Mouse (Mus musculus) MEL (cell line): ENCODE measurements at regions not wholly inside any gene's neighbourhood (a gene's known extent, or its start where the extent isn't known, plus 50 kb on each side); places are given as distances from the start of the nearest gene placed in this dataset.

Experiments
- DNase-seq: peaks from one replicate; pipeline ENCODE4 v3.0.0; 2011; ENCODE audit warnings: low read depth, low spot score
- H3K27ac ChIP-seq: 2 replicates; pipeline ENCODE4 v1.5.1; 2012; ENCODE audit warnings: low read depth, mild to moderate bottlenecking, control low read depth, low read length, moderate library complexity; ENCODE audit not compliant: control insufficient read depth
- H3K27me3 ChIP-seq, 2 experiments: fragments of 150-350 bp in 1 of 2; sonication (generic) in 1 of 2; 2 replicates each; pipeline ENCODE4 v1.6.1; 2012; ENCODE audit warnings: low read length in 2 of 2, mild to moderate bottlenecking in 2 of 2, improper control_type of control experiment in 1 of 2, moderate library complexity in 1 of 2; ENCODE audit not compliant: insufficient read depth in 2 of 2, control insufficient read depth in 1 of 2
- H3K36me3 ChIP-seq, 2 experiments: 2 replicates each; pipeline ENCODE4 v1.6.1; 2012 to 2014; ENCODE audit warnings: low read length in 2 of 2, improper control_type of control experiment in 1 of 2, inconsistent platforms in 1 of 2, mild to moderate bottlenecking in 1 of 2; ENCODE audit not compliant: insufficient read depth in 2 of 2, control insufficient read depth in 1 of 2
- H3K4me1 ChIP-seq, 2 experiments: fragments of 150-350 bp in 1 of 2; sonication (generic) in 1 of 2; 2 replicates each; pipeline ENCODE4 v1.6.1; 2012; ENCODE audit warnings: low read length in 2 of 2, improper control_type of control experiment in 1 of 2, mild to moderate bottlenecking in 1 of 2; ENCODE audit not compliant: insufficient read depth in 2 of 2, control insufficient read depth in 1 of 2
- H3K4me3 ChIP-seq, 2 experiments: fragments of 150-350 bp in 1 of 2; sonication (generic) in 1 of 2; 2 replicates each; pipeline ENCODE4 v1.5.1; 2012; ENCODE audit warnings: low read depth in 2 of 2, low read length in 2 of 2, mild to moderate bottlenecking in 2 of 2, moderate library complexity in 2 of 2, control low read depth in 1 of 2, improper control_type of control experiment in 1 of 2; ENCODE audit not compliant: control insufficient read depth in 1 of 2, insufficient read depth in 1 of 2
- H3K79me2 ChIP-seq: 2 replicates; pipeline ENCODE4 v1.6.1; 2012; ENCODE audit warnings: mild to moderate bottlenecking, low read length, moderate library complexity; ENCODE audit not compliant: control insufficient read depth, poor library complexity, insufficient read depth
- H3K9ac ChIP-seq: 2 replicates; pipeline ENCODE4 v1.6.1; 2012; ENCODE audit warnings: low read depth, mild to moderate bottlenecking, control low read depth, low read length, moderate library complexity; ENCODE audit not compliant: control insufficient read depth, poor library complexity, severe bottlenecking
- H3K9me3 ChIP-seq: fragments of 150-350 bp; sonication (generic); replicated peaks from 2 replicates; pipeline ENCODE4 v1.6.1; 2012; ENCODE audit warnings: mild to moderate bottlenecking, low read length, improper control_type of control experiment, moderate library complexity; ENCODE audit not compliant: insufficient read depth
- CHD1 ChIP-seq: IDR thresholded peaks from 2 replicates; pipeline ENCODE4 v1.6.1; 2012; ENCODE audit warnings: low read depth, mild to moderate bottlenecking, inconsistent platforms, low read length, improper control_type of control experiment
- CHD2 ChIP-seq: IDR thresholded peaks from 2 replicates; pipeline ENCODE4 v1.6.1; 2011; ENCODE audit warnings: low read length, improper control_type of control experiment
- ETS1 ChIP-seq: IDR thresholded peaks from 2 replicates; pipeline ENCODE4 v1.6.1; 2012; ENCODE audit warnings: low read depth, mild to moderate bottlenecking, inconsistent platforms, low read length, improper control_type of control experiment, moderate library complexity
- HCFC1 ChIP-seq: IDR thresholded peaks from 2 replicates; pipeline ENCODE4 v1.6.1; 2012; ENCODE audit warnings: low read depth, mild to moderate bottlenecking, inconsistent platforms, low read length, improper control_type of control experiment, moderate library complexity
- KAT2A ChIP-seq: conservative IDR thresholded peaks from 2 replicates; pipeline ENCODE4 v1.6.1; 2012; ENCODE audit warnings: low read depth, low read length, improper control_type of control experiment, inconsistent platforms
- MEF2A ChIP-seq: IDR thresholded peaks from 2 replicates; pipeline ENCODE4 v1.6.1; 2014; ENCODE audit warnings: low read depth, mild to moderate bottlenecking, inconsistent platforms, low read length, improper control_type of control experiment; ENCODE audit not compliant: poor library complexity, insufficient replicate concordance, severe bottlenecking; ENCODE audit errors: extremely low read depth
- MYB ChIP-seq: IDR thresholded peaks from 2 replicates; pipeline ENCODE4 v1.6.1; 2011; ENCODE audit warnings: mild to moderate bottlenecking, low read depth, low read length, improper control_type of control experiment
- NELFE ChIP-seq: IDR thresholded peaks from 2 replicates; pipeline ENCODE4 v1.6.1; 2011; ENCODE audit warnings: low read depth, low read length, improper control_type of control experiment
- NRF1 ChIP-seq: IDR thresholded peaks from 2 replicates; pipeline ENCODE4 v1.6.1; 2014; ENCODE audit warnings: low read depth, mild to moderate bottlenecking, inconsistent platforms, low read length, improper control_type of control experiment, moderate library complexity; ENCODE audit not compliant: poor library complexity, insufficient read depth, severe bottlenecking
- RAD21 ChIP-seq: IDR thresholded peaks from 2 replicates; pipeline ENCODE4 v1.6.1; 2011; ENCODE audit warnings: mild to moderate bottlenecking, low read depth, low read length, improper control_type of control experiment
- SIN3A ChIP-seq: IDR thresholded peaks from 2 replicates; pipeline ENCODE4 v1.6.1; 2012; ENCODE audit warnings: low read length, improper control_type of control experiment, inconsistent platforms
- TCF12 ChIP-seq: IDR thresholded peaks from 2 replicates; pipeline ENCODE4 v1.6.1; 2014; ENCODE audit warnings: low read depth, mild to moderate bottlenecking, inconsistent platforms, low read length, improper control_type of control experiment, moderate library complexity
- UBTF ChIP-seq: IDR thresholded peaks from 2 replicates; pipeline ENCODE4 v1.6.1; 2012; ENCODE audit warnings: low read depth, mild to moderate bottlenecking, inconsistent platforms, low read length, improper control_type of control experiment, moderate library complexity, borderline replicate concordance; ENCODE audit not compliant: insufficient read depth

DNA sequence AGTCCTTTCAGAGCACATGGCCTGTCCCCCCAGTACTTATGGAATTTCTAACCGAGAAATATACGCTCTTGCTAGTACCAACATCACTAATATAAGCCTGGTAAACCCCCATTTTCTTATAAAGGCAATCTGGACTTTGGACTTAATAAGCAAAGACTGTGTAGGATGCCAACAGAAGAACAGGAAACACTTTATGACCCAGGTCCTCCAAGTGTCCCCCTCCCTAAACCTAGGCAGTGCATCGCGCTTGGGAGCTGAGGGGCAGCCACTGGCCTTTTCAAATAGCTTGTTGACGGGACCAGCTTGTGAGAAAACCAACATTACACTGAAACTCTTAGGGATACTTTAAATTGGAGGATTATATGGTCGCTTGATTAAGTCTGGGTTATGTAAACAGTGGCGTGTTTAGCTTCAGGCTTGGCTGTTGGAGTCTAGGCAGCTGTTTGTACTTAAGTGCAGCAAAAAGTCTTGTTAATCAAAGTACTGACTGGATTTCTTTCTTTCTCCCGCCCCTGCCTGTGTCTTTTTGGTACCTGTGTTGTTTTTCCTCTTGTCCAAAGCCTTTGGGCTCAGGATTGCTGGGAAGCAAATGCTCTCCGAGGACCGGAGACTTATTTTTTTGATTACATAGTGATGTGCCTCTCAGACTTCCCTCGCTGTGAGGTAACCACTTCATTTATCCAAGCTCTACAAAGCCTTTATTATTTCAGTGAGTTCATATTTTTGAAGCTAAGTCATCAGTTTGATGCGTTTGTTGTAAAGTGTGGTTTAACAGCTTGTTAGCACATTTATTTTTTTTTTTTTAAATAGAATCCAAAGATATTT is 205.8 kb upstream of the Bmp2 start:
- no peak for DNase-seq
- H3K79me2 ChIP-seq = no peaks in the 10 kb centered on the region
- H3K9ac ChIP-seq = no peak overlapping the region
- H3K36me3 ChIP-seq = no peaks in the 10 kb centered on the region
- no peaks in the 10 kb centered on the region for H3K9me3 ChIP-seq
- no peaks in the 10 kb centered on the region for H3K27me3 ChIP-seq
- no peak overlapping the region for H3K4me3 ChIP-seq
- no peak overlapping the region for H3K27ac ChIP-seq
- TF ChIP-seq SIN3A = no peak
- no peak for TF ChIP-seq HCFC1
- TF ChIP-seq CHD1 = no peak
- TF ChIP-seq MYB = no peak
- no peak for TF ChIP-seq CHD2
- no peak for TF ChIP-seq UBTF
- TF ChIP-seq, all 39 proteins: peak for 0
- H3K4me1 ChIP-seq = 0 out of 4 replicates have a peak, but pooled peaks cover 0 to under 1% of the 10 kb centered on the region in 2 experiments

DNA sequence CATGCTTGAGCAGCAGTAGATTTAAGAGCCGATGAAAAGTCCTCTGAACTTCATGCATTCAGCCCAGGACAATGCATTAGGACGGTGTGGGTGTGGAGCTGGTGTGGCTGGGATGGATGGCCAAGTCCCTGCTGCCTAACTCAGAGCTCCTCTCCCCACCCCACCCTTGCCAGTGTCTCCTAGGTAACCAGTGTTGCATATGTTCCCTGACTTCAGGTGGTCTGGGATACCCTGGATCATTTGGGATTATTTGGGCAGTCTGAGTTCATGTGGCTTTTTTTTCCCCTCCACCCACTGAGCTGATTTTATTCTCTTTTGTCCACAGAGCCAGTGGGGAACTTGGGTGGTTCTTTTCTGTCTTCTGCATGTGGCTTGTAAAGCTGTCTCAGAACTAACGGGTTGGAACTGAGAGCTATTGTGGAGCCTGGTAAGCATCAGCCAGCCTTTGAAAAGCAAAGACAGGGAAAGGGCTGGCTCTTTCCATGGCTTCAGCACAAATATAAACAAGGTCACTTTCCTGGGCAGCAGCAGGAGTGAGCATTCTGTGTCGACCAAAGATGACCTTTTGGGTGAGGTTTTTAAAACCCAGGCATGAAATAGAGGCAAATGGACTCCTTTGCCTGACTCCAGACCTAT is 205.1 kb upstream of the Bmp2 start:
- H3K36me3 ChIP-seq = no peaks in the 10 kb centered on the region
- TF ChIP-seq RAD21 (no peak), TCF12 (no peak), NRF1 (no peak), KAT2A (no peak), MEF2A (no peak), NELFE (no peak), ETS1 (no peak), CHD2 (no peak)
- H3K79me2 ChIP-seq = no peaks in the 10 kb centered on the region
- H3K4me3 ChIP-seq = no peak overlapping the region
- no peak for DNase-seq
- H3K9me3 ChIP-seq = no peaks in the 10 kb centered on the region
- H3K4me1 ChIP-seq = 0 out of 4 replicates have a peak, but pooled peaks cover 0 to 2% of the 10 kb centered on the region in 2 experiments
- no peaks in the 10 kb centered on the region for H3K27me3 ChIP-seq
- no peak overlapping the region for H3K27ac ChIP-seq
- H3K9ac ChIP-seq = no peak overlapping the region
